Mouse (Mus musculus) spleen, adult 18-20 months (tissue): ENCODE measurements around the gene Selenbp1.
A peak's percentile ranks its signal among the peaks of the same experiment; 100 is the strongest.
"Not testable (repeated sequence)": the region's sequence is repeated elsewhere in the genome, so short reads cannot be mapped to it uniquely, and the experiment has no call there.

Experiments used
- DNase-seq, 2 experiments: peaks; one replicate each; pipeline ENCODE4 v3.0.0; 2022; ENCODE audit warnings: mixed read lengths in 2 of 2

Gene Selenbp1

DNA sequence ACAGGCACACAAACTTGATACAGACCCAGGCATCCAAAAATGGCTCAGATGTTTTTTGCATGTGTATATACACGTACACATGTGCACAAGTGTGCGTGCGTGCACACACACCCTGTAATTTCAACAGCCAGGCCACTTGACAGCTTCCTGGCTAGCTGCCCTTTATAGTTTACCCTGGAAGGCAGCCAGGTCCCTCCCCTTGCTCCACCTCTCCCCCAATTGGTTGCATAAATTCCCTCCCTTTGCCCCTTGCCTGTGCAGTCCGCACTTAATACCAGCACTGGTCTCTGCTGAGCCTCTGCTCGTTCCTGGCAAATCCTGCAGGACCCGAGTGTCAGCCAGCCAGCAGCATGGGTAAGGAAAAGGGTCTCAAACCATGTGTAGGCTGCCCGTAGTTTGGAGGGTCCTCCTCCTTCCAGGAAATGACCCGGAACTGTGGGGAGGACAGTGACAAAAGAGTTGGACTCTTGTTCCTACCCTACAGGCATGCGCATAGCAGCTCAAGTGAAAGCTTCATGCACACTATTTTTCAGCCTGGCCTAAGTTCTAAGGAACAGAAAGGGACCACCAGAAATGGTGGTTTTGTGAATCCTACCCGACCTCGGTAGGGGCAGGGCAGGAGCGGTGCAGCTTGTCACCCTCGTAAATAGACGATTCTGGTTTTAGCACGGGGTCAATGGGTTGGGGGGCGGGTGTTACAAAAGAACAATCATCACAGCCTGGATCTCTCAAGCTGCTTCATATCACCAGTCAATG is at the start of gene Selenbp1:
Gene Selenbp1 (plus strand): TSS at position 248 of the 756 bp plus-strand sequence.
- peak; percentile 48 to 51 for DNase-seq

DNA sequence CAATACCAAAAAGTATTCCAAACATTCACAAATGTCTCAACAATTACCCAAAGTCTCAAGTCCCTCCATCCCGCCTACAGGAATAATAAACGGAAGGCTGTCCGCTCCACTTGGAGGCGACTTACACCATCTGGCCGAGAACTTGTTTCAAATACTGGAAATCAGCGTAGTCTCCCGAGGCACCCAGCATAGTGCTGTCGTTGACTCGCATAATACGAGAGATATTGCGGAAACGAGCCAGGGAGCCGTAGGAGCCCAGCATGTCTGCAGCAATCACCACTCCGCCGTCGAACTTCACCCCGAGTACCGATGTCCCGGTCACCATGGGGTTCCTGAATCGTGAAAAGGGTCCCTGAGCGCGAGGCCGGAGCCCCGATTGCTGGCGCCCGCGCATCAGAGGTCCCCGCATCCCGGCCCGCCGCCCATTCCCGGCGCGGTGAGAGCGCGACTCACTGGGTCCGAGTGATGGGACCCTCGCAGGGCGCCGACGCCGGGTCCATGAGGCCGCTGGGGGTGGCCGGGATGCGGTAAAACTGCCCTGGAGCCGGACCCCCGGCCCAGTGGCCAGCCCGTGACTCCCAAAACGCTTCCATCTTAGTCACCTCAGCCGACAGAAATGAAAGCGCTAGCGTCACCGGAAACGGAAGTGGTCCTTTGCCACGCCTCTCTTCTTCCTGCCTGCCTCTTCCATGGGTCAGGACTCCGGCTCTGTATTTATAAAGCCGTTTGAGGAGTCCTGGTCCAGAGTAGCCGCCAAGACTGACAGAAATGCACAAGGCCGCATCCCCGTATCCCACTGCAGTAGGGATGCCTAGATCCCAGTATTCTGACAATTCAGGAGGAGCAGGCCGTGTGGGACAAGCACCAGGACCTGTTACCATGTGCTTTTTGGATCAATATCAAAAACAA is 46.3 kb upstream of the Selenbp1 start, which contains the start of gene Psmb4:
Gene Psmb4 (minus strand): TSS at position 646 of the 909 bp plus-strand sequence.
- DNase-seq: peak; percentile 62 to 74

DNA sequence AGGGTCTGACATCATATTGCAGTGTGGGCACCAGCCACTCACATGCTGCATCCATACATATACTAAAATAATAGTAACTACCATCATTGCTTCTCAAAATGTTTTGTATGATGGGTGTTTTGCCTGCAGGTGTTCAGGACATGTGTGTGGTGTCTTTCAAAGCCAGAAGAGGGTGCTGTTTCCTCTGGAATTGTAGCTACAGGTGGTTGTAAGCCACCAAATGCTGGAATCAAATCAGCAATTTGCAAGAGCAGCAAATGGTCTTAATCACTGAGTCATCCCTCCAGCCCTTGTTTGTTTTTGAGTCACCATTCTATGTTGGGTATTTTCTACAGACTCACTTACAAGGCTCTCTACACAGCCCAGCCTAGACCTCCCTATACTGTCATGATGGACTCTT is 44.3 kb upstream of the Selenbp1 start:
- DNase-seq: no peak

DNA sequence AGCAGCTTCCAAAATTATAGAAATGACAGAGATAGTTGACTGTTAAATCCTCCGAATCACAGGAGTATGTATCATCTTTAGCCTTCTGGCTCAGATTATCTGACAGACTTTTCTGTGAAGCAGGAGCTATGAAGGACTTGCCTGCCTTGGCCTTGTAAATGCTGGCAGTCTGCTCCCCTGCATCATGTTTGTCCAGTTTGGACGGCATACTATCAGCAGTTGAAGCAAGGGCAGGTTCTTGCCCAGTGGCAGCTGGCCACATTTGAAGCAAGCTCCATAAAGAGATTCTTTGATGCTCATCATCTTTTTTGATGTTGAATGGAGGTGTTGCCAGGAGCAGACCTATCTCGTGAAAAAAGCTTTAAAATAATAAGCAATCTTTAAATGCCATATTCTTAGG is 38.8 kb upstream of the Selenbp1 start:
- no peak for DNase-seq

DNA sequence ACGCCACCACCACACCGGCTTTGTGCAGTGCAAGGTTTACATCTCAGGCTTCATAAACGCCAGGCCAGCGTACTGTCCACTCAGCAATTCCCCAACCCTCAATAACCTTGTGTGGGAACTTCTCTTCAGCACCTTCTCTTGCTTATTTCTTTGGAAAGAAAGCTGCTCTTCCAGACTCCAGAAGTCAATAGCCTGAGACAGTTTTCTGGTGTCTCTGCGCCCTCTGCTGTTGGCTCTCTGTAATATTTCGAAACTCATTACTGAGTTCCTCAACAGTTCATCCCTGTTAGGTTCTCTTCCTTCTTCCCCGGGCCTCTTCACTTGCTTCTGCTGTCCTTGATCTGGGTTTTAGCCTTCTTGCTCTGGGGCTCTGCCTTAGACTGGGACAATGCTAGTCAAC is 30.1 kb upstream of the Selenbp1 start:
- DNase-seq: peak in 1 of 2 experiments; percentile 51

DNA sequence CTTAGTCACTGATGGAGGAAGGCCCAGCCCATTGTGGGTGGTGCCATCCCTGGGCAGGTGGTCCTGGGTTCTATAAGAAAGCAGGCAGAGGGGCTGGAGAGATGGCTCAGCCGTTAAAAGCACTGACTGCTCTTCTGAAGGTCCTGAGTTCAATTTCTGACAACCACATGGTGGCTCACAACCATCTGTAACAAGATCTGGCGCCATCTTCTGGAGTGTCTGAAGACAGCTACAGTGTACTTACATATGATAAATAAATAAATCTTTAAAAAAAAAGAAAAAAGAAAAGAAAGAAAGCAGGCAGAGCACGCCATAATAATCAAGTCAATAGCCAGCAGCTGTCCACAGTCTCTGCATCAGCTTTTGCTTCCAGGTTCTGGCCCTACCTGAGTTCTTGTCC is 28.1 kb upstream of the Selenbp1 start:
- DNase-seq: not testable (repeated sequence)

DNA sequence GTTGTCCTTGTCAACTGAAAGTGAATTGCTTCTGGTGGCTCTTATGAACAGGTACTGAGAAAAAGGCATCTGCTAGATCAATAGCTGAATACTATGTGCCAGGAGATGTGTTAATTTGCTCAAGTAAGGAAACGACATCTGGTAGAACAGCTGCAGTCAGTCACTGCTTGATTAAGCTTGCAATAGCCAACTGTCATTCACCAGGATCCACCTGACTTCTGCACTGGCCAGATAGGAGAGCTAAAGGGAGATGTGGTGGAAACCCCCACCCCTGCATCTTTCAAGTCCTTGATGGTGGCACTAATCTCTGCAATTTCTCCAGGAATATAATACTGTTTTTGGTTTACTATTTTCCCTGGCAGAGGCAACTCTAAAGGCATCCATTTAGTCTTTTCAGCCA is 26.4 kb upstream of the Selenbp1 start:
- no peak for DNase-seq

DNA sequence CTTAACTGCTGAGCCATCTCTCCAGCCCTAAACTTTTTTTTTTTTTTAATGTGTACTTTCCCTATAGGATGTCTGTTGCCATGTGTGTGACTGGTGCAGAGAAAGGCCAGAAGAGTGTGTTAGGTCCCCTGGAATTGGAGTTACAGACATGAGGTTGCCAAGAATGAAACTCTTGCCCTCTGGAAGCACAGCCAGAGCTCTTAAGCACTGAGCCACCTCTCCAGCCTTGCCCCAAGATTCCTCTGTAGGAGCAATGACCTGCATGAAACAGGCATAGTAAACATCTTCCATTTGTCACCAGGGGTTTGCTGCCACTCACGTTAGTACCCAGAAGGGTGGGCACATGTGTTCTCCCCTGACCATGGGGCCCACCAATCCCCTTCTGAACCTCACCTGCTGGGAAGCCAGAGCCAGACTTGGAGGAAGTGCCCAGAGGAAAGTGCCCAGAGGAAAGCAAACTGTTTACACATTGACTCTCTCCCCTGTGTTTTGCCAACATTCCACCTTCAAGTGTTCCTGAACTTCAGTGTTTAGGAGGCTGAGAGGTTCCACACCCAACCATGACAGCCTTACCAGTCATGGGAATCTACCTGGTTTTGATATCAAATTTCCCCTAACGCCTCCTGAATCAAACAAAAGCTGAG is 21.7 kb upstream of the Selenbp1 start:
- no peak for DNase-seq

DNA sequence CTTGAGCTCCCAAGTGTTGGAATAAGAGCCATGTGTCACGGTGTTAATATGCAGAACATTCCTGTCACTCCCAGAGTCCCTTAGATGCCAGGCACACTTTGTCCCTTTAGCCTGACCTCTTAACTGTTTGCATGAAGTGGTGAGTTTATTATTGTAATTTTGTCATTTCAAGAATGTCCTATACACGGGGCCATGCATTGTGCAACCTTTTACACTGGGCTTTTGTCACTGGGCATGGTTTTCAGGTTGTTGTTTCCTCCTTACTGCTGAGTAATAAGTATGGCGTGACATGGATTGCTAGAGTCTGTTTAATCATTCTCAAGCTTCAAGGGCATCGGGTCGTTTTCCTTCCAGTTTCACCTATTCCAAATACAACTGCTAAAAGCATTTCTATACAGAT is 19.1 kb upstream of the Selenbp1 start:
- DNase-seq: no peak

DNA sequence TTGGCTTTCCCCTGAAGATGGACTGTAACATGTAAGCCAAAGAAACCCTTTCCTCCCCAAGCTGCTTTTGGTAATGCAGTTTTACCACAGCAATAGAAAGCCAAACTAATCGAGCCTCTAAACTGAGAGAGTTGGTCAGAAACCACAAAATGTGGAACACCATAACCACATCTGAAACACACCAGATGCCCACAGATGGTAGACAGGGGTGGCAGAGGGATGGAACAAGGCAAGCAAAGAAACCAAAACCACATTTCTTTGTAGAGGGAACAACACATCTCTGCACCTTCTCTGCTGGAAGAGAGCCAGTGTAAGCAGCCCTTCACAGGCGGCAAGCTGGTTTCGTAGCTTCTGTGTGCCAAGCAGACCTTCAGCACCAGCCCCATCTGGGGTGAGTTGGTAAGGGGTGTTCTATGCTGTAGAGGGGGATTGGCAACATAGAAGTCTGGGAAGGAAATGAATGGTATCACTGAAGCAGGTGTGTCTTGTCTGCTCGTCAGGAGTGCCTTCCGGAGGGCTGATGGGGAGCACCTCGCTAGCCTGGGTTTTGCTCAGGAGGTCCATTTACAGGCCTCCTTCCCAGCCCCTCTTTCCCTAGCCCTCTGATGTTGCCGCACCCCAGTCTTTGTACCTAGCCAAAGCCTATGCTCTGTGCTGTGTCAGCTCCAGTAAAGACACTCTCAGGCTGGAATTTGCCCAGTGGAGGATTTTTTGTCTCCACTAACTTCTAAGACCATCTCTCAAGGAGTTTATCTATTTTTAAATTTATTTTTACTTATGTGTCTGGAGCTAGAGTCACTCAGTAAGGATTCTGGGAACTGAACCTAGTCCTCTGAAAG is 16.7 kb upstream of the Selenbp1 start:
- no peak for DNase-seq

DNA sequence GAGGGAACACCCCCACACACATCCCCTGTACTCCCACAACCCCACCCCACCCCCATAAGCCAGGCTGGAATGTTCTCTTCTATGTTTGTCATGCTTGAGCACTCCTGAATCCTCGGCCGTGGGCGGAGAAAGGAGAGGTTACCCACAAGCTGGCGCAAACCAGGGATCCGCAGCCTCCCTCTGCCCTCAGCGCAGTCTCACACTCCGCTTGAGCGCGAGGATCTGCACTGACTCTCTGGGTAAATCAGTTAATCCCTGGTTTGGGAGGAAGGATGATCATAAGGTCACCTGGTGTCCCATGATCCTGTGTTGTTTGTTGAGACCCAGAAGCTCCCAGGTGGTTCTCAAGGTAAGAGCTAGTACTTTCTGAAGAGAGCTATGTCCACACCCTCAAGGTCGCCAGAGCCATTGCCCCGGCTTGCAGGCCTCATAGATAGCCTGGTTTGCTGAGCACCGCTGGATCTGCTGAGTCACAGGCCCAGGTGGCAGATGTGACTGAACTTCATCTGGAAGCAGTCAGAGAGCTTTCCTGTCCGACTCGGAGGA is 15.0 kb upstream of the Selenbp1 start:
- no peak for DNase-seq

DNA sequence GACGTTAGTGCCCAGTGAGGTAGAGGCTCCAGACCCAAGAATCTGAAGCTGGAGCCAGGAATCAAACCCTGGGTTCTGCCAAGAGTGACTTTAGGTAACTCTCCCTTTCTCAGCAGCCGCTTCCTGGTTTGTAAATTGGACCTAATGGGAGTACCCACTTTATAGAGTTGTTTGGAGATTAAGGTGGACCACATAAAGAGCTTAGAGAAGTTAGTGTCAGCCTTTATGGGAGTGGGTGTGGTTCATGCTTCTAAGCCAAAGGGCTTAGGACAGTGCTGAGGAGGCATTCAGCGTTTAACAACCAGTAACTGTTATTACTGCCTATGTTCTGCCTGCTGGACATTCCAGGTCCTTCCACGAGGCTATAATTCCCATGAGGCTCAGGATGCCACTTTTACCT is 14.0 kb upstream of the Selenbp1 start:
- no peak for DNase-seq

DNA sequence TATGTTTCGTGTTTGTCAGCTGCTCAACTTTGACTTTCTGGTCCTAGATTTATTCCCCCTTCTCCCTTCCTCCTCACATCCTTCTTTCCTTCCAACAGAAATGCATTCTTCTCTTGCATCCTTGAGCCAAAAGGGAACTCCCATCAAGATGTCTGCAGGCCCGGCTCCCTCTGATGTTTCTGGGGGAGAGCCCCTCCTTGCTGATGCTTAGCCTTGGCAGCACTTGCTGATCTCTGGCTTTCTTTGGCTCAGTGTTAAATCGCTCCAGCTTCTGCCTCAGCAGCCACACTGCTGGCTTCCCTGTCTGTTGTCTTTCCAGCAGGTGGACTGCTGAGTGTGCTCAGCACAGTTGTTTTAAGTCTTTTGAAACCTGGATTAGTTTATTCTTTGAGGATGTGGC is 11.8 kb upstream of the Selenbp1 start:
- no peak for DNase-seq

DNA sequence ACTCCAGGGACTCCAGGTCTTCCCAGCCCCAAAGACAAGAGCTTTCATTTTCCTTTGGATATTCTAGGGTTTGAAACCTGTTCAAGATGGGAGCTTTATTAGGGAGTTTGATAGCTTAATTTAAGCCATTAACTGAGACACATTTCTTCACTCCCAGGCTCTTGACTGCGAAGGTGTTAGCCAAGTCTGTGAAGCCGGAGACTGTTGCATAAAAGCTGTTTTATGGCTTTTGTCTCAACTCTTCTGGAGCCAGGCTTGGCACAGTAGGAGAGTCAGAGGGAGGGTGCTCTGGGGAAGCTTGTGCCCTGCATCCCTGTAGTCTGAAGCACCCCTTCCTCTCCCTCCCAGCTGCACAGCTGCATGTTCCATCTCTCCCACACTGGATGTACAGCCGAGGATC is 10.5 kb upstream of the Selenbp1 start:
- DNase-seq: no peak

DNA sequence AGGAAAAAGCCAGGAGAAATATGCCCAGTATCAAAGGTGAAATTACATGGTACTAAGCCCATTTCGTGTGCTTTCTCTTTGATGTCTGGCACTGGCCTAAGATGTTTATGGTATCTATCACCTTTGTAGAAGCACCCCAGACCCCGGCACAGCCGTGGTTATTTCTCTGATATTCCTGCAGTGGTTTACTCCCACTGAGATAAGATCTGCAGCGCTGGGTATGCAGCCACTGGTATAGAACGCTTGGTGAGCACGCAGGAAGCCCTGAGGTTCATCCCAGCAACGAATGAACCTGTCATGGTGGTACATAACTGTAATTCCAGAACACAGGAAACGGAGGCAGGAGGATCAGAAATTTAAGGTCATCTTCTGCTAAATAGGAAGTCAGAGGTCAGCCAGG is 8.2 kb upstream of the Selenbp1 start:
- no peak for DNase-seq

DNA sequence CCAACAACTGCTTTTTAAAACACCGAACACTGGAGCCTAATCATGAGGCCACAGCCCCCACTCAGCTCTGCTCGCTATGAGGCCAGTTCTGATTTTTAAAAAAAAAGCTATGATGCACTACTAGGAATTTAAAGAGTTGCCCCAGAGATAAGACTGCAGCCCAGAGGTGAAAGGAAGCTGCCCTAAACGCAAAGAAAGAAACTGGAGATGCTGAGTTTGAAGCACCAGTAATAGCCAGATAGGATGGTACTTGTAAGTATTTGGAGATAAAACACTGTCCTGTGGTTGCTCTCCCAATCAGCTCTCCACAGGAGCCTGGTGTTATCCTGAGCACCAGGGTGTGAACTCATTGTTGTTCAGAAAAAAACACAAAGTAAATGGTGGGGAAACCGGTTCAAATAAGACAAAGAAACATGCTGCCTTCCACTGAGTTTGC is 6.5 kb upstream of the Selenbp1 start:
- not testable (repeated sequence) for DNase-seq

DNA sequence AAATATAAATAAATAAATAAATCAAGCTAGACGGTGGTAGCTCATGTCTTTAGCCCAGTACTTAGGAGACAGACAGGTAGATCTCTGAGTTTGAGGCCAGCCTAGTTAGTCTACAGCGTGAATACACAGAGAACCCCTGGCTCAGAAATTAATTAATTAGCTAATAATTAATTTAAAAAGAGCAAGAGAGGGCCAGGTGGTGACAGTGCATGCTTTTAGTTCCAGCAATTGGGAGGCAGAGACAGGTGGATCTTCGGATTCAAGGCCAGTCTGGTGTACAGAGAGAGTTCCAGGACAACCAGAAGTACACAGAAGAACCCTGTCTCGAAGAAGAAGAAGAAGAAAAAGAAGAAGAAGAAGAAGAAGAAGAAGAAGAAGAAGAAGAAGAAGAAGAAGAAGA is 3.9 kb upstream of the Selenbp1 start:
- DNase-seq: not testable (repeated sequence)

DNA sequence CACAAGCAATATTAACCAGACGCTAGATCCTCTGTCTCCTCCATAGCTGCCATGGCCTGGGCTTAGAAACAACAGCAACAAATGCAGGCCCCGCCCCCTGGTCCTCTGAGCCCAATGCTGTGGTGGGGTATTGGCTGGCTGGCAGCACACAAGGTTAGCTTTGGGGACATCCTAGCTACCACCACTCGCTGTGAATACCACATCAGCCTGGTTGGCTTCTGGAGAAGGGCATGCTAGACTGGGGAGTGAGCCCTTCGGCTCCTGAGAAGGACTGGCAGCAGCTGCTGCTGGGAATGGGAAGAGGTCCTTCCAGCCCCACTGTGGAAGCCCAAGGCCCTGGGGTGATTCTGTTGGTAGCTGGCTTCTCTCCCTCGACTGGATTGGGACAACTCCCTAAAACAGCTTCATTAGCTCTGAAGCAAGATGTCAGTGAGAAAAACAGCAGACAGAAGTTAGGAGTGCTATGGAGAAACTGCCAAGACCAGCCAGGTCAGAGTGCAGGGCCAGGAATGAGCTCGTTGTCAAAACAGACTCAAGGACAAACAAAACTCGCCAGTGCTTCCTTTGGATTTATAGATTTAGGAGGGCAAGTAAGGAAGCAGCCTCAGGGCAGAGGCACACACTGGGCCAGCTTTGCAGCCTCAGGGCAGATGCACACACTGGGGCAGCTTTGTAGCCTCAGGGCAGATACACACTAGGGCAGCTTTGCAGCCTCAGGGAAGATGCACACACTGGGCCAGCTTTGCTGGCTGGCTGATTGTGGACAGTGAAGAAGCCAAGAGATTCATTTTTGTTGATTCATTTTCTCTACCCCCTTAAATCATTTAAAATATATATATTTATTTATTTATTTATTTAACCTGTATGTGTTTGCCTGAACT is 2.2 kb upstream of the Selenbp1 start:
- DNase-seq: not testable (repeated sequence)

DNA sequence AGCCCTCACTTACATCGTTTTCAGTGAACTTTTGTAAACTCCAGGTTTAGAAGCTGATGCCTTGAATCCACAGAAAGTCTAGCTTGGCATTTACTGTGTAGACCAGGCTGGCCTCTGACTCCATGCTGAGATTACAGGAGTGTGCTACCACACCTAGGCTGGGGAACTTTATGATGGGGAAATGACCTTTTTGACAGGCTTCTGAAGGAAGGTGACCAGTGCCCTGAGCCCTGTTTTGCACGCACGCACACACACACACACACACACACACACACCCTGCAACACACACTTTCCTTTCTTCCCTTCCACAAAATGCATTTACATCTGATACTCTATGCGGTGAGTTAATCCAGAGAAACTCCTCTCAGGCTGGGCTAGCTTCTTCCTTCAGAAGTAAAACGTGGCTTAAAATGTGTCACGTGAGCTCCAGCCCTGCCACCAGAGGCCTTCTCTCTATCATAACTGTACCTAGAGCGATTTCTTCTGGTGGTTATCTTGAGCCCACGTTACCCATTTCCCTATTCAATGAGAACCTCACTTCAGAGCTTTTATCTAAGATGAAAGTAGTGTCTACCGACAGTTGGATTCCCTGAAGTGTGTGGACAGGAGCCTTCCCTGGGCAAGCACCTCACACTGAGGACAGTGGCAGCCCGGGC is 1.3 kb upstream of the Selenbp1 start:
- DNase-seq: not testable (repeated sequence)

DNA sequence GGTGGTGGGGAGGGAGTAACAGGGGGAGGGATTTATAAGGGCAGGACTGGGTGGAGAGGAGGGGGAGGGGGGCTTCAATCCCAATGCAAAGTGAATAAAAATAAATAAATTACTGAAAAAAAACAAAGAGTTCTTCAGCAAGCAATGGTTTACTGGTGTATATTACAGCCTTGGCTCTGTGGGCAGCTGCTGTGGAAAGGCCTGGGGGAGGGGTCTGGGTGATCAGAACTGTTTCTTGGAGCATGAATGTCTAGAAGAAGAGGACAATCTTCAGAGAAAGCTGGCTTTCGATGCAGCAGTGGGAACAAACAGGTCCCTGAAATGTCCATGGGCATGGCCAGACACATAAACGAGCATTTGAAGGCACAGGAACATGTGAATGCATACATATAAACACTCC is 577 bp upstream of the Selenbp1 start:
- DNase-seq: not testable (repeated sequence)
